Mouse (Mus musculus): ENCODE results near the gene Fezf1. TPM values are rescaled to one million over a fixed set of nuclear protein-coding genes. Genes with fewer than 3 reads are reported as not detected.

Fezf1 gene
- total and polyA plus RNA-seq, 3 experiments, result not detected

DNA sequence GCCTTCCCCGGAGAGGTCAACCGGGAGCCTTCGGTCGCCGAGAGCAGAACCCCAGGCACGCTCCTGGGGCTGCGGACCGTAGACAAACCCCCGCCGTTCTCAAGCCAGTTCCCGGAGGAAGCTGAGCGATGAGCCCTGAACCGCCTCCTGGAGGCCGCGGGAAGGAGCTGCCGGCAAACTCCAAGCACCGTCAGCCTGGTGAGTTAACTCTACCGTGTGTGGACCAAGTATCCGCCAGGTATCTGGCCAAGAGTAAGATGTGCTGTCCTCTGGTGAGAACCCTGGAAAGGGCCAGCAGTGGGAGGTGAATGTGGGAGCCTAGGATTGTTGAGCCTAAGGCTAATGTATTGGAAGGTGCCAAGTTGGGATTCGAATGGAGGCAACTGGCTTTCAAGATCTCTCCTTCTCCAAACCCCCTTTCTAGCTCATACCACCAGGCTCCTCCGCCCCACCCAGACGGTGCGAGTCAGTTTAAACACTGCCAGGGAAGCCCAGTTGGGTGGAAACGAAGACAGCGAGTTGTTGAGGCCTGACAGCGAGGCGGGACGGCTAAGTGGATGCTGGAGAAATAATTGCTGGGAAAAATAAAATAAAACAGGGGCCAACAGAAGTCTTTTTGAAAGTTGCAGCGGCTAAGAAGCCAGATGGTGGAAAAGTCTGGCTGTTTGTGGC is 1.6 kb upstream of the Fezf1 start:
- H3K4me1 ChIP-seq (ENCODE audit: control insufficient read depth in 1 of 2, insufficient read depth in 2 of 2, low read length in 2 of 2), result no peaks in the 10 kb centered on the region
- H3K27ac ChIP-seq (ENCODE audit: control insufficient read depth, low read depth, low read length), result no peak overlapping the region
- H3K79me2 ChIP-seq (ENCODE audit: control insufficient read depth, insufficient read depth, low read length, poor library complexity), result no peaks in the 10 kb centered on the region
- H3K9ac ChIP-seq (ENCODE audit: control insufficient read depth, low read depth, low read length, poor library complexity, severe bottlenecking), result no peak overlapping the region
- no peak for DNase-seq (ENCODE audit: low read depth, low spot score)
- H3K4me3 ChIP-seq (ENCODE audit: control insufficient read depth in 1 of 2, insufficient read depth in 1 of 2, low read depth in 2 of 2, low read length in 2 of 2), result no peak overlapping the region
- TF ChIP-seq POLR2A (IDR thresholded peaks at IDR 0.05; ENCODE audit: control insufficient read depth in 1 of 2, insufficient read depth in 1 of 2, low read depth in 1 of 2, low read length in 2 of 2, poor library complexity in 1 of 2) (no peak), USF2 (IDR thresholded peaks at IDR 0.05; ENCODE audit: borderline replicate concordance in 1 of 2, insufficient read depth in 1 of 2, low read depth in 1 of 2, low read length in 2 of 2) (no peak), CTCF (IDR thresholded peaks at IDR 0.05 in 2 of 3, conservative IDR thresholded peaks at IDR 0.05 in 1 of 3; ENCODE audit: control insufficient read depth in 1 of 3, insufficient read depth in 1 of 3, low read depth in 2 of 3, low read length in 3 of 3, poor library complexity in 1 of 3, severe bottlenecking in 1 of 3) (no peak), USF1 (IDR thresholded peaks at IDR 0.05; ENCODE audit: low read depth, low read length) (no peak), TAL1 (IDR thresholded peaks at IDR 0.05; ENCODE audit: low read length) (no peak), ELF1 (IDR thresholded peaks at IDR 0.05; ENCODE audit: low read depth, low read length) (no peak), SIN3A (IDR thresholded peaks at IDR 0.05; ENCODE audit: low read length) (no peak), ZKSCAN1 (IDR thresholded peaks at IDR 0.05; ENCODE audit: low read depth, low read length) (no peak), GATA1 (IDR thresholded peaks at IDR 0.05; ENCODE audit: low read depth, low read length) (no peak), MYB (IDR thresholded peaks at IDR 0.05; ENCODE audit: low read depth, low read length) (no peak), MAX (IDR thresholded peaks at IDR 0.05; ENCODE audit: low read length) (no peak), HCFC1 (IDR thresholded peaks at IDR 0.05; ENCODE audit: low read depth, low read length) (no peak), ZNF384 (IDR thresholded peaks at IDR 0.05; ENCODE audit: low read depth, low read length) (no peak), ETS1 (IDR thresholded peaks at IDR 0.05; ENCODE audit: low read depth, low read length) (no peak), GABPA (IDR thresholded peaks at IDR 0.05; ENCODE audit: low read depth, low read length) (no peak)
- no peaks in the 10 kb centered on the region for H3K27me3 ChIP-seq (ENCODE audit: control insufficient read depth in 1 of 2, insufficient read depth in 2 of 2, low read length in 2 of 2)
- no peaks in the 10 kb centered on the region for H3K36me3 ChIP-seq (ENCODE audit: control insufficient read depth in 1 of 2, insufficient read depth in 2 of 2, low read length in 2 of 2)
- no peaks in the 10 kb centered on the region for H3K9me3 ChIP-seq (replicated peaks; ENCODE audit: insufficient read depth, low read length)

DNA sequence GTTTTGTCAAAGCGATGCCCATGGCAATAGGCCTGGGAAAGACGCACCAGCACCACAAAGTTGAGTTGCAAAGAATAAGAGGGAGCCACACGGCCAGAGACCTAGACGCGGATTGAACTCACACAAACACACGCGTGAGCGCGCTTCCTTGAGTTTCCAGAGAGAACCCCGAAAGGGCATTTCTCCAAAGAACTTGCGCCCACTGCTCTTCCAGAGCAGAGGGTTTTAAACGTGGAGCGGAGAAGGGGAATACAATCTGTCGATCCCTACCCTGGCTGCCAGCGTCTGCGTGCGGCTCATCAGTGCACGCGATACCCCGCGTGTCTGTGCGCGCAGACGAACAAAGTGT is 865 bp upstream of the Fezf1 start:
- Histone ChIP-seq H3K27me3 (ENCODE audit: control insufficient read depth in 1 of 2, insufficient read depth in 2 of 2, low read length in 2 of 2) (no peaks in the 10 kb centered on the region), H3K36me3 (ENCODE audit: control insufficient read depth in 1 of 2, insufficient read depth in 2 of 2, low read length in 2 of 2) (no peaks in the 10 kb centered on the region), H3K27ac (ENCODE audit: control insufficient read depth, low read depth, low read length) (no peak overlapping the region), H3K4me3 (ENCODE audit: control insufficient read depth in 1 of 2, insufficient read depth in 1 of 2, low read depth in 2 of 2, low read length in 2 of 2) (no peak overlapping the region), H3K9ac (ENCODE audit: control insufficient read depth, low read depth, low read length, poor library complexity, severe bottlenecking) (no peak overlapping the region), H3K9me3 (replicated peaks; ENCODE audit: insufficient read depth, low read length) (no peaks in the 10 kb centered on the region), H3K4me1 (ENCODE audit: control insufficient read depth in 1 of 2, insufficient read depth in 2 of 2, low read length in 2 of 2) (no peaks in the 10 kb centered on the region), H3K79me2 (ENCODE audit: control insufficient read depth, insufficient read depth, low read length, poor library complexity) (no peaks in the 10 kb centered on the region)
- no peak for TF ChIP-seq EP300 (IDR thresholded peaks at IDR 0.05; ENCODE audit: low read depth in 1 of 2, low read length in 2 of 2)
- no peak for TF ChIP-seq TAL1 (IDR thresholded peaks at IDR 0.05; ENCODE audit: low read length)
- TF ChIP-seq TCF12 (IDR thresholded peaks at IDR 0.05; ENCODE audit: low read depth, low read length), result no peak
- TF ChIP-seq TBP (IDR thresholded peaks at IDR 0.05; ENCODE audit: low read depth, low read length), result no peak
- TF ChIP-seq MEF2A (IDR thresholded peaks at IDR 0.05; ENCODE audit: extremely low read depth, insufficient replicate concordance, low read depth, low read length, poor library complexity, severe bottlenecking), result no peak
- TF ChIP-seq MYC (IDR thresholded peaks at IDR 0.05; ENCODE audit: low read depth, low read length), result no peak
- TF ChIP-seq SMC3 (IDR thresholded peaks at IDR 0.05; ENCODE audit: low read depth, low read length), result no peak
- no peak for TF ChIP-seq CTCF (IDR thresholded peaks at IDR 0.05 in 2 of 3, conservative IDR thresholded peaks at IDR 0.05 in 1 of 3; ENCODE audit: control insufficient read depth in 1 of 3, insufficient read depth in 1 of 3, low read depth in 2 of 3, low read length in 3 of 3, poor library complexity in 1 of 3, severe bottlenecking in 1 of 3)
- no peak for TF ChIP-seq HCFC1 (IDR thresholded peaks at IDR 0.05; ENCODE audit: low read depth, low read length)
- no peak for TF ChIP-seq ZKSCAN1 (IDR thresholded peaks at IDR 0.05; ENCODE audit: low read depth, low read length)
- TF ChIP-seq BHLHE40 (IDR thresholded peaks at IDR 0.05; ENCODE audit: borderline replicate concordance, low read depth, low read length), result no peak
- DNase-seq (ENCODE audit: low read depth, low spot score), result no peak
